Comparison of ENCODE assay signal across 8 mouse cellular contexts in the genomic region with DNA sequence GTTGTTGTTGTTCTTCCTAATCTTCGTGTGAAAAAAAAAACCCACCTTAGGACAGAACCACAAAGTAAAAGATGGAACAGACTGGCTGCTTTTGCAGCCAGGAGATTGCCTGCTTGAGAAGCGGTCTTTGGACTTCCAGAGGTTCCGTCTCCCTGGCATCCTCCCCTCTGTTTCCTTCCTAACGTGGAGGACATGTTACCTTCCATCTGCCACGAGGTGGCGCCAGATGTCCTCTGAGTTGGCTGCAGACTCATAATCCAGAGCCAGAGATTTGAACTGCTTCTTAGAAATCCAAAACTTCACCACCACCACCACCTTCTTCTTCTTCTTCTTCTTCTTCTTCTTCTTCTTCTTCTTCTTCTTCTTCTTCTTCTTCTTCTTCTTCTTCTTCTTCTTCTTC. TPM values are rescaled to one million over a fixed set of nuclear protein-coding genes. Genes with fewer than 3 reads are reported as not detected.
DNase-seq lines count a peak whose midpoint lies in the region; ATAC-seq and TF ChIP-seq lines count a peak whose summit lies in the region.

No protein-coding gene starts in this region.

- DNase-seq in A20 (ENCODE audit: low read depth, low spot score) (peak; percentile 76), WW6 (ENCODE audit: low read depth, low spot score) (peak; percentile 65)
- DNase-seq in cerebellum, postnatal 10 days, result peak; percentile 93 to 94
- DNase-seq in gastrocnemius, postnatal 14 days, result peak; percentile 83
- DNase-seq in limb, embryonic 14.5 days (ENCODE audit: low spot score), result peak; percentile 84
- peak; percentile 52 for DNase-seq in testis, postnatal 14 days (ENCODE audit: low spot score)

- H3K4me2 ChIP-seq in intestine, embryonic 15.5 days (replicated peaks), result no peak overlapping the region
- no peak overlapping the region for H3K4me2 ChIP-seq in limb, embryonic 14.5 days (replicated peaks; ENCODE audit: low read depth, low read length, severe bottlenecking)
- H3K4me2 ChIP-seq in neural tube, embryonic 12.5 days (replicated peaks), result no peak overlapping the region

- H3K9me3 ChIP-seq in intestine, embryonic 15.5 days, result no peaks in the 10 kb centered on the region
- no peaks in the 10 kb centered on the region for H3K9me3 ChIP-seq in limb, embryonic 14.5 days (ENCODE audit: control insufficient read depth, low read length)
- H3K9me3 ChIP-seq in neural tube, embryonic 12.5 days, result no peaks in the 10 kb centered on the region

- H3K4me1 ChIP-seq in intestine, embryonic 15.5 days (replicated peaks), result peaks cover 7% of the 10 kb centered on the region; the same call in 1 of the 2 replicates
- peaks cover 31% of the 10 kb centered on the region for H3K4me1 ChIP-seq in limb, embryonic 14.5 days (ENCODE audit: control insufficient read depth, insufficient read depth, low read length)
- no peaks in the 10 kb centered on the region for H3K4me1 ChIP-seq in neural tube, embryonic 12.5 days

- WGBS in intestine, embryonic 15.5 days, result 7% methylated on average over 6 of the region's 6 CpGs
- 12% methylated on average over 6 of the region's 6 CpGs for WGBS in limb, embryonic 14.5 days
- 5% methylated on average over 6 of the region's 6 CpGs for WGBS in neural tube, embryonic 12.5 days

- no peak overlapping the region for H3K9ac ChIP-seq in intestine, embryonic 15.5 days
- no peak overlapping the region for H3K9ac ChIP-seq in limb, embryonic 14.5 days (ENCODE audit: low read depth, low read length, severe bottlenecking)
- H3K9ac ChIP-seq in neural tube, embryonic 12.5 days, result no peak overlapping the region

- intact Hi-C loops in gastrocnemius, postnatal 14 days (cut with DNase I; ENCODE audit: low total_unique reads), result no loop called here

- H3K27me3 ChIP-seq in intestine, embryonic 15.5 days (replicated peaks), result no peaks in the 10 kb centered on the region
- H3K27me3 ChIP-seq in limb, embryonic 14.5 days (ENCODE audit: control insufficient read depth, insufficient read depth, low read length), result no peaks in the 10 kb centered on the region
- no peaks in the 10 kb centered on the region for H3K27me3 ChIP-seq in neural tube, embryonic 12.5 days (replicated peaks)

- no peaks in the 10 kb centered on the region for H3K36me3 ChIP-seq in intestine, embryonic 15.5 days
- peaks cover 9% of the 10 kb centered on the region; the same call in 1 of the 2 replicates for H3K36me3 ChIP-seq in limb, embryonic 14.5 days (ENCODE audit: control insufficient read depth, insufficient read depth, low read length)
- no peaks in the 10 kb centered on the region for H3K36me3 ChIP-seq in neural tube, embryonic 12.5 days

- H3K27ac ChIP-seq in intestine, embryonic 15.5 days, result no peak overlapping the region
- H3K27ac ChIP-seq in limb, embryonic 14.5 days (replicated peaks; ENCODE audit: low read depth, low read length), result no peak overlapping the region
- H3K27ac ChIP-seq in neural tube, embryonic 12.5 days, result no peak overlapping the region

- no peak for TF ChIP-seq POLR2A in limb, embryonic 14.5 days (IDR thresholded peaks at IDR 0.05; ENCODE audit: borderline replicate concordance, extremely low read depth, insufficient read depth, insufficient read length)

- ATAC-seq in intestine, embryonic 15.5 days, result peak; percentile 76
- ATAC-seq in limb, embryonic 14.5 days (ENCODE audit: low FRiP score, low read depth), result no peak
- 0 out of 2 replicates have a peak, but pooled peaks have one; percentile 48 for ATAC-seq in neural tube, embryonic 12.5 days (ENCODE audit: low FRiP score, low read depth)

- no peak overlapping the region for H3K4me3 ChIP-seq in intestine, embryonic 15.5 days (replicated peaks)
- H3K4me3 ChIP-seq in limb, embryonic 14.5 days (replicated peaks; ENCODE audit: low read length), result no peak overlapping the region
- H3K4me3 ChIP-seq in neural tube, embryonic 12.5 days, result no peak overlapping the region

RNA-seq across cellular contexts. Expression of a gene that starts 19.1 kb away (rescaled TPM):
- 10 to 100 TPM; 31.7 to 32.9 TPM for total RNA-seq in gastrocnemius, postnatal 14 days (2021)
- polyA plus RNA-seq in intestine, embryonic 15.5 days (2015; fragmentation: Nextera tagmentation; extraction: Ambion mirVana), result 21.9 and 22.3 TPM in 2 replicates
- 60.9 and 78.2 TPM in 2 replicates for polyA plus RNA-seq in limb, embryonic 14.5 days (2012; rRNA removed)
- polyA plus RNA-seq in limb, embryonic 14.5 days (2014; fragmentation: Nextera tagmentation; extraction: Ambion mirVana), result 42.4 and 44.5 TPM in 2 replicates
- 18.9 and 21.3 TPM in 2 replicates for polyA plus RNA-seq in neural tube, embryonic 12.5 days (2016; fragmentation: Nextera tagmentation; extraction: Ambion mirVana)
